Mouse (Mus musculus) ovary, postnatal 36 days (tissue): ENCODE measurements around the gene Rpusd2.
A peak's percentile ranks its signal among the peaks of the same experiment; 100 is the strongest.

ENCODE experiments used
- DNase-seq: peaks from one replicate; pipeline ENCODE4 v3.0.0; 2022; ENCODE audit warnings: low spot score, mixed read lengths

Gene Rpusd2

GRCm38 (mm10) chr2:119032191-119032590 lies 2.4 kb upstream of the Rpusd2 start:
- no peak for DNase-seq

GRCm38 (mm10) chr2:119035397-119035745 lies 781 bp downstream of the Rpusd2 start:
- no peak for DNase-seq

- no peak for DNase-seq
Measured at GRCm38 (mm10) chr2:119040882-119041281, 6.3 kb downstream of the Rpusd2 start.

- DNase-seq = no peak
Measured at GRCm38 (mm10) chr2:119045163-119045562, 10.6 kb downstream of the Rpusd2 start.

- peak; percentile 91 for DNase-seq
Measured at GRCm38 (mm10) chr2:119046649-119047611, 12.3 kb downstream of the Rpusd2 start, which contains the start of gene Knl1. Gene Knl1, plus strand, starts transcription at chr2:119047119.

GRCm38 (mm10) chr2:119047849-119048248 lies 13.3 kb downstream of the Rpusd2 start:
- no peak for DNase-seq

GRCm38 (mm10) chr2:119050132-119050650 lies 15.6 kb downstream of the Rpusd2 start:
- DNase-seq = no peak

- DNase-seq = no peak
Measured at GRCm38 (mm10) chr2:119060139-119060538, 25.5 kb downstream of the Rpusd2 start.

- DNase-seq = no peak
Measured at GRCm38 (mm10) chr2:119072397-119072796, 37.8 kb downstream of the Rpusd2 start.

- no peak for DNase-seq
Measured at GRCm38 (mm10) chr2:119086156-119086555, 51.6 kb downstream of the Rpusd2 start.
